Mouse (Mus musculus): ENCODE measurements around the gene Scrg1. TPM values are rescaled to one million over a fixed set of nuclear protein-coding genes. Genes with fewer than 3 reads are reported as not detected.

Gene Scrg1
- polyA plus RNA-seq, 1 experiment from 2014 or later, result 0.45 TPM

- peaks cover 75% of the 10 kb centered on the region for H3K36me3 ChIP-seq (replicated peaks)
Measured at GRCm38 (mm10) chr8:57517723-57518122, 62.0 kb downstream of the Scrg1 start.

GRCm38 (mm10) chr8:57520186-57520786, 64.6 kb downstream of the Scrg1 start:
- Histone ChIP-seq H3K27ac (replicated peaks) (no peak overlapping the region), H3K27me3 (replicated peaks; ENCODE audit: low read depth, poor library complexity, severe bottlenecking) (no peaks in the 10 kb centered on the region), H3K4me1 (no peaks in the 10 kb centered on the region), H3K4me3 (no peak overlapping the region), H3K36me3 (replicated peaks) (peaks cover 58% of the 10 kb centered on the region), H3K9me3 (no peaks in the 10 kb centered on the region)
- 88% methylated on average over 12 of the region's 12 CpGs for WGBS
- DNase-seq (ENCODE audit: low spot score), result no peak

More at GRCm38 (mm10) chr8:57517723-57518122, 62.0 kb downstream of the Scrg1 start:
- no peak overlapping the region for H3K4me3 ChIP-seq
- no peak for DNase-seq (ENCODE audit: low spot score)
- H3K9me3 ChIP-seq, result no peaks in the 10 kb centered on the region
- H3K27me3 ChIP-seq (replicated peaks; ENCODE audit: low read depth, poor library complexity, severe bottlenecking), result no peaks in the 10 kb centered on the region
- H3K4me1 ChIP-seq, result peaks cover 9% of the 10 kb centered on the region
- no peak overlapping the region for H3K27ac ChIP-seq (replicated peaks)
- 85% methylated on average over 3 of the region's 3 CpGs for WGBS

Other genes starting within 250 kb of the Scrg1 start
- 3.9 and 5.4 TPM in 2 replicates for gene Hand2, start 134.9 kb upstream of the Scrg1 start, polyA plus RNA-seq (2016; fragmentation: Nextera tagmentation; extraction: Ambion mirVana)
- 72.8 and 76.0 TPM in 2 replicates for gene Sap30, start 31.9 kb downstream of the Scrg1 start, polyA plus RNA-seq (2016; fragmentation: Nextera tagmentation; extraction: Ambion mirVana)
- gene Hmgb2, start 56.0 kb downstream of the Scrg1 start, polyA plus RNA-seq (2016; fragmentation: Nextera tagmentation; extraction: Ambion mirVana), result 579 and 587 TPM in 2 replicates
- 23.2 and 24.1 TPM in 2 replicates for gene Galnt7, start 197.1 kb downstream of the Scrg1 start, polyA plus RNA-seq (2016; fragmentation: Nextera tagmentation; extraction: Ambion mirVana)

Data from embryonic facial prominence, embryonic 10.5 days (tissue).